Mouse (Mus musculus) right cerebral cortex, postnatal 4 days (tissue): ENCODE results near the gene Pax5.

Experiments used
- DNase-seq: peaks from one replicate; pipeline ENCODE4 v3.0.0-alpha.2; 2022

Gene Pax5

DNA sequence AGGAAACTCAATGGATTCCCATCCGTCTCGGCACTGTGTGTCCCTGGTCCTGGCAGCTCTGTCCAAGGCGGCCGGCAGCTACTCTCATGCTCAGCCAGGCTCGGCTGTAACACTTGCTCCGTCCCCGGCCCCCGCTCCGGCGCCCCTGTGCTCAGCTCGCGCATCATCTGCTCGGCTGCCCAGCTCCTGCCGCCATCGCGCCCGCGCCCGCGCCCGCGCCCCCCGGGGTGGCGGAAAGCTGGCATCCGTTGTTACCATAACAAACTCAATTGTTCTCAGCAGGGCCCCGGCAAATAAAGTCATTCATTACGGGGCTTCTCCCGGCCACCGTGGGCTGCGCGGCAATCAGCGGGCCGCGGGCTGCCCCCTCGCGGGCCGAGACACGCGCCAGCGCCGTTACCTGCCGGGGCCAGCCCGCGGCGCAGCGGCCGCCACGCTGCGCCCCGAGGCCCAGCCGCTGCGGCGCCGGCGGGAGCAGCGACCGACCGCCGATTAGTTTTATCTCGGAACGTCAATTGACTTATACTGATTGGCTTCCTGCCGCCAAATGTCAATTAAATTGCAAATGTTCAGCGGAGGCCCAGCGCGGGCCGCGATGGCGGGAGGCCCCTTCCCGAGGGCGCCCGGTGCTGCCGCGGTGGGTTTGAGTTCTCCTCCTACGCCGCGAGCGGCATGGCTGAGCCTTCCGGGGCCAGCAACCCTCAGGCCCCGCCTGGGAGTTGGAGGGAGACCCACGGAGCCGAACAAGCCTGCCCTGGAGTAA, 46.1 kb downstream of the Pax5 start:
- peak; percentile 47 for DNase-seq

DNA sequence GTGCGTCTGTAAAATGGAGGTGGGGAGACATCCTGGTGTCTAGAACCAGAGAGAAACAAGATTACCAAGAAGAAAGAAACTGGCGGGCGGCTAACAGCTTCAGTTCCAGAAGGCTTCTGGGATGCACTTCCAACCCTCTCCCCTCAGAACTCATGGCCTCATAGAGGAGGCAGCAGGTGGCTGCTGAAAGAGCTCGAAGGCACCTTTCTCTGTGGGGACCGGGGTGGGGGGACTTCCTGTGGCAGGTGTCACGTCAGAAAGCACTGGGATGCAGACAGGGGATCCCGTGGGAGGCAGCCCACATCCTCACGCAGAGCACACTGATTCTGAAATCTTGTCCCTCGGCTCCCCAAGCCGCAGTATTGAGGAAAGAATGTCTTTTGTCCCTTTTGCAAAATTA, 46.8 kb downstream of the Pax5 start:
- no peak for DNase-seq

DNA sequence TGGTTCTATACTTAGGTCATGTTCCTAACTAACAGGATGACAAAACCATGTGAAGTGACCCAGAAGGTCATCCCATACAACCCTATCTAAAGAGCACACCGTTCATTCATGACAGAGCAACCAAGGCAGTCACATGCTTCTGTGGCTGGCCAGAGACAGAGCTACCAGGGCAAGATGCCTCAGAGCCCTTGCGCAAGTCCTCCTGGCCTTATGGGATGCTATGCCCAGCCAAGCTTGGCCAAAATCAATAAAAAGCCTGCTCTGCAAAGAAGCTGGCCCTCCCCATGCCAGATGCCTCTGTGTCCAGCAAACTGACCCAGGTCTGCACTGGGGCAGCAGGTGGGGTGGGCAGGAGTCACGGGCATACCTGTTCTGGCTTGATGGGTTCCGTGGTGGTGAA, 65.1 kb downstream of the Pax5 start:
- no peak for DNase-seq

DNA sequence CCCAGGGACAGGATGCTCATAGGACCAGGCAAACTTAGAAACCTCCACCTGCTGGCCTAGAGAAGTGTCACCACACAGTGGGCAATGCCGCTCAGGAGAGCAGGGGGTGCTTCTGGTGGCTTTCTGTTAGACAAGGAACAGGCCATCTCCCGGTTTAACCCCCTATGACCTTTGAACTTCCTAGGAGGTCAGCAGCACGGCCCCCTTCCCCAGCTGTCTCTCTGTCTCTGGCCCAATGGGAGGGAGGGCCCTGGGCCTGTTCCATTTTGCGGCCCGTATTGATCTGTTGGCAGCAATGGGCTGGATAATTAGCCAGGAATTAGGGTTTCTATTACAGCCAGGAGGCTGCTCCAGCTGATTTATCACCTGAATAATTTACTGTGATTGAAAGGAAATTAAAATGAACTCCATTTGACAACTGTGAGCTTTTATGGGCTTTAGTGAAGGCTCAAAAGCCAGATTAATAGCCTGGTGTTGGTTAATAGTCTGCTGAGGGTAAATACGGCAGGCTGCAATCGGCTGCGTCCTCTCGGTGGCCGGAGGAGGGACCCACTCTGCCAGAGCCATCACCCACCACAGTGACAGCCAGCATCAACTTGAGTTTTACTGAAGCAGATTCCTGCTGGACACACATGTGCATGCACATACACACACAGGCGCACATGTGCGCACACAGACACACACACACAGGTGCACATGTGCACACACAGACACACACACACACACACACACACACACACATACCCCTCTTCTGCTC, 68.3 kb downstream of the Pax5 start:
- no peak for DNase-seq

DNA sequence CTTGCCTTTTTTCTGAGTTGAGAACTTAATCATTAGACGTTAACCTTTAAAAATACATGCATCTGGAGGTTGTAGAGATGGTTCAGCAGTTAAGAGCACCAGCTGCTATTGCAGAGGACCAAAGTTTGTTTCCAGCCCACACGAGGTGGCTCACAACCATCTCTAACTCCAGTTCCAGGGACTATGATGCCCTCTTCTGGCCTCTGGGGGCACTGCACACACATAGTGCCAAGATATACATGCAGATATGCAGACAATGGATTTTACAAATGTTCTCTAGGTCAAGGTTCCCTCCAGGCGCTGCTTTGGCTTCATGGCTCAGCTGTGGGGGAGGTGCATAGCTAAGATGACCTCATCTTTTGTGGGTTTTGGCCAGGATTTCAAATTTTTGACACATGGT, 74.7 kb downstream of the Pax5 start:
- no peak for DNase-seq

DNA sequence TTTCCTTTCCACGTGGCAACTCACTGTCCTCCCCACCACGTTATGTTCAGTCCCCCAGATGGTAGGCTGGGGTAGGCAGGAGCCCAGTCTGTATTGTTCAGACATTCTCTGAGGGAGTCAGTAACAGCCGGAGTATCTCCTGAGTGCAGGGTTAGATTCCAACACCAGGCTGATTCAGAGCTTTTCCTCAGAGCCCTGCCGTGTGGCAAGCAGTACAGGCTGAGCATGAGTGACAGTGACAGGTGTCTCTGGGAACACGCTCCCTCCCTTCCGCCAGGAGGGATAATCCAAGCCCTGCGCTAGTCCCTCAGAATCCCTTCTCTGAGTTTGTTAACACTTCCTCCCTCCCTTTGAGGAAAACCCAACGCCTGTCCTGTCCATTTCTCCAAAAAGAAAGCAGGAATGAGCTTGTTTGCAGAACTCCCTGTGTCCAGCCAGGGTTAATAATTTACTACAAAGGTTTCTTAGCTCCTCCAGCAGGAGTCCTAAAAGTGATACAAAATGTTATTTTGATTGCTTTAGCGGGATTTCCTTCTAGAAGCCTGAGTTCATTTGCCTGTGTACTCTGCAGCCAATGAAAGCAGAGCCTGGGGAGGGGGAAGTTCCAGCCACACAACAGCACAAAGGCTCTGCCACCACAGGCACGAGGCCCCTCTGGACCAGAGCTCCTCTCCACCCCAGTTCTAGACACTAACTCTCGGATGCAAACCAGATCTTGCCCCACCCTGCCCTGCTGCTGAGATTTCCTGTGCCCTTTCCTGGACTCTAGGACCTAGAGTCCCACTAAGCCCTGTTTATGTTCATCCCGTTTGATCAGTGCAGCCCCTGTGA, 76.4 kb downstream of the Pax5 start:
- no peak for DNase-seq

DNA sequence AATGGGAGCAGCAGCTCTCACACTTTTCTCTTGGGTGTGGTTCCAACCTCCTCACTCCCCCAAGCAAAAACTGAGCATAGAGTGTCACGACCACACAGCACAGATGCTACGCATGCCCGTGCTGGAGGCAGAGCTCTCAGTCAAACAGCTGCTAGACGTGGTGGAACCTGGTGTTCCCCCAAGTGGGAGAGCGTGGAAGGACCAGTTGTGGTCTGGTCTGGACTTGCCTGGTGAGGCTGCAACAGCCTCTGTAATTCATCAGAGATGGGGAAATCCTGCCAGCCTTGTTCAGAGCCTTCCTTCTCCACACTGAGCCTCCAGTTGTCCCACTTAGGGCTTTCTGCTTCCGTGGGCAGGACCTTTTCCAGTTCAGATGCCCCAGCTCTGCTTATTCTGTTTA, 80.2 kb downstream of the Pax5 start:
- no peak for DNase-seq

DNA sequence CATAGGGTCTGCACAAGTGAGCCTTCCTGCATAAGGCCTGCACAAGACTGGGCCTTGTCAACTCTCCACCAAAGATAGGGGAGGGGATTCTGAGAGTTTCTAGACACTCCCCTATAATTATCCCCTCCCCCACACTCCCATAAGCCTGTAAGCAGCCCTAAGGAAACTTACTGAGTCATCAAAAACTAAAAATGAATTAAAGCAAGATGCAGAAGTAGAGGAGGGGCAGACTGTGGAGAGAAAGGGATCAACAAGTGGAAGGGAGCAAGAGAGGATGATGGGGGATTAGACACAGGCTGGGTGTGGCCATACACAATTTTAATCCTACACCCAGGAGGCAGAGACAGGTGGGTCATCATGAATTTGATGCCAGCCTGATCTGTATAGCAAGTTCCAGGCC, 82.4 kb downstream of the Pax5 start:
- no peak for DNase-seq

DNA sequence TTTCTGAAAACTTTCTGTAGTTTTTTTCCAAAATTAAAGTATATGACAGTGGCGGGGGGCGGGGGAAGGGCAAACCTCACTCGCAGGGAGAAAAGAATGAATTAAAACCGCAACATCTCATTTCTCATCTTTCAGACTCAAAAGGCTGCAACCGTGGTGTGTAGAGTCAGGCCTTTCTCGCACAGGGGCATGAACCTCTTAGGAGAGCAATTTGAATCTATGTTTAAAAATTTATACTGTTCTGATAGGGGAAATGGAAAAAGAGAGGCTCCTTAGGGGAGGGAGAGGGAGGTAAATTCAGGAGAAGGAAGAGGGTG, 85.2 kb downstream of the Pax5 start:
- DNase-seq: no peak

DNA sequence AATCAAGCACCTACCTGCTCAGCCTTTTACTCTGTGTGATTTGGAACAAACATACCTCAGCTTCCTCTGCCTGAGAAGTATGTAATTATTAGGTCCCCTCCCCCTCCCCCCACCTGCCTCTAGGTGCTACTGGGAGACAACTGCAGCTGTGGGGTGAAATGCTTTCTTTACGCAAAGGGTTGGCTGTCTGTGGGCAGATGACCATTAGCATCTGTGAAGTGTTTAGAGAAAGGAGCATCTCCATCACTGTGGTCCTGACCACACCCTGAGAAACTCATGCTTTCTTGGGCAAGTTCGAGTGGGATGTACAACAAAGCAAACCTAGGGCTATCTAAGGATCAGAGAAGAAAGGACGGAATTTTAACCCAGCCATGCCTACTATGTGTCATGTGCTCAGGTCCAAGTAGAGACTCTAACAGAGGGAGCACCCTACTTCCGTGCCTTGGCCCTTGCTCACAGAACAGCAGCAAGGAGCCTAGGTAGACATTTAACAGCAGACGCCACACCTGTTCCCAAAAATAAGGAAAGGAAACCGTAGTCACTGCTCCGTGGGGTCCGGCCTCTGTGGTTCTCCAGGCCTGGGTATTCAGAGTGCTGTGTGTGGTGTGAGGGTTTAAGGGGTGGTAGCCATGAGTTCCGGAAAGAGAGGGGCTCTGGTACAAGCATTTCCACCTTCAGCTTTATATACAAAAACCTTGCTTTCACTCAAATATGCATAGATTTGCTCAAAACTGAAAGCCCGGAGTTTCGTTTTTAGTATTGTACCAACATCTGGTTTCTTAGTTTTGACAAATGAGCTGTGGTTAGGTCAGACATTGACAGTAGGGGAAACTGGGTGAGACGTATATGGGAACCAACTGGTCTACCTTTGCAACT, 85.8 kb downstream of the Pax5 start:
- no peak for DNase-seq

DNA sequence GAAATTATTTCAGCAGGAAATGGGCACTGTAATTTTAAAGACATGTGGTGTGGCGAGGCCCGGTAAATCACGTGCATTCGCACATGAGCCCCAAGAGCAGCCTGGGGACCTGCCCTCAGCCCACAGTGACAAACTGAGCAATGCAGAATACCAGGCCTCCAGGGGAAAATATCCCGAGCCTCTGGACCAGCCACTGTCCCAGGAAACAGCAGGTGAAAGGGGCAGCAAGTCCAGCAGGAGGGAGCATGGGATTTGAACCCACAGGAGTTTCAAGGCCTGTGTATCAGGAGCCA, 86.9 kb downstream of the Pax5 start:
- DNase-seq: no peak

DNA sequence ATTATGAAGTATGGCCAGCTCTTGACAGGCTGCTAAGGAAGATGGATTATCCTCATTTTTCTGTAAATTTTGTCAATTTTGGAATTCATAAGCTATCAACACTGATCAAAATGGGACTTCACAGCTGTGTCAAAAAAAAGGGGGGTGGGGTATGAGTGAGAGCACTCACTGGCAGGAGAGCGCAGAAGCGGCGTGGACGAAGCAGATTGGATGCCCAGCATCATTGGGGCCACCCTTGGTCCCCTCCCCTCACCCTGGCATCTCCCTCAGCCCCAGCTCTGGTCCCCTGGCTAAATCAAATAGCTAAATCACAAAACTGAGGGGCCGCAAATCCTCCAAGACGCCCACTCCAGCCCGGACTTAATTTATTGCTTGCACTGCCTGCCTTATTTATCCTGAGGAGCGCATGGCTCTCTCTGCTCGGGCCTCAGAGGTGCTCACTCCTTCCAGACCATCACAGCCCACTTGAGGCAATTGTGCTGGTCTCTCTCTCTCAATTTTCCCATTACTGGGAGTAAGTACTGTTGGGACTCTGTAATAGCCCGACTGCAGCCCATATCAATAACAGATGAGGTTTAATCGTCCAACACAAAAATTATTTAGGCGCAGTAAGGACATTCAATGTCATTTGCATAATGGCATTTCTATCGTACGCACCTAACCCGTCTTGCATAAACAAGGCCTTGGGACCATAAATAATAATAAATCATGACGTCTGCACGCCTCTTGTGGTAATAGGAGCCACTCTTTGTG, 87.4 kb downstream of the Pax5 start:
- DNase-seq: no peak

DNA sequence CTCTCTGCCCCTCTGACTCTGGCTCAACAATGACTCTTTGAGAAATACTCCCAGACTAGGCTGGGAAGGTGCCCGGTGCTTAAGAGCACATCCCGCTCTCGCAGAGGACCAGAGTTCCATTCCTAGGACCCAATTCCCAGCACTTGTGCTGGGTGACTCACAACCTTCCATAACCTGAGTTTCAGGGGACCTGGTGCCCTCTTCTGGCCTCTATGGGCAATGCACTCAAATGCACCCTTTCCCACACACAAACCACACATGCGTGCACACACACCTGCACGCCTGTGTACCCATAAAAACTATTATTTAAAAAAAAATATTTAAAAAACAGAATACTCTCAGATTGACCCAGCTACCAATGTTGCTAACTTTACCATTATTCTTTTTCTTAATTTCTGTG, 90.0 kb downstream of the Pax5 start:
- no peak for DNase-seq

DNA sequence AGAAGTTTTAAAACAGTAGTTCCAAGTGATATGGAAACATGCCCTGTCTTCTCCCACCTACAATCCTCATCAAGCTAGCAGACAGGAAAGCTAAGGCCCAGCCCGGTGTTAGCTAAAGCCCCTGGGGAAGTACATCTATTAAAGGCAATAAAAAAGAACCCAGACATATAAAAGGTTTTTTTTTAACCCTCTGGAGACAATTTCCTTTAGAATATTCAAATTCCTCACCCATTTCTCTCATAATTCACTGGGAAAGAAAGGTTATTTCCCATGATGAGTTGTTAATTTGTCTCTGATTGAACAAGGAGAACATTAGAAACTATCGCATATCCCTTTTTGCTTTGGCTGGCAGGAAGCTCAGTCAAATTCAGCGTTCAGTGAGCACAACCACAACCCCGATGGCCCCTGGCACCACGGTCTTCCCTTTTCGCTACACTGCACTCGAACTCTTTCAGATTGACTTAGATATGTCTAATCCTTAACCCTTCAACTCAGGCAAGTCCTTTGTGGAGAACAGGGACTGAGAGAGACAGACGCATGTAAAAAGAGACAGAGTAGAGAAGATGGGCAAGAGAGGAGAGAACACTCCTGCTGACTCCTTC, 96.1 kb downstream of the Pax5 start:
- no peak for DNase-seq

DNA sequence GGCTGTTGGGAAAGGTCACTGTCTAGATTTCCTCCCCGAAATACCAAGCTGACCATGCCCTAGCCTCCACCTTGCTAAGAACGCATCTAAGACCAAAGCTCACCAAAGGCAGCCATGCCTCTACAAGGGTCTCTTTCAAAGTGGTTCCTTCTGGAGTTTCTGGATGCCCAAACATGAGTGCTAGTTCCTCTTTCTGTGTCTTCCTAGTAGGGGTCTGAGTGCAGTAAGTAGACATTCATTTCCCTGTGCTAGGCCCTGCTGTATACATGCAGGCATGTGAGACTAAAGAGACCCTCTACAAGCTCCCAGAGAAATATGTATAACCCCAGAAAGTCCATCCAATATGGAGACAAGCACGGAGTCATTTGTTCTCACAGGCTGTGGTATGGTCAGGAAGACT, 97.9 kb downstream of the Pax5 start:
- DNase-seq: no peak

DNA sequence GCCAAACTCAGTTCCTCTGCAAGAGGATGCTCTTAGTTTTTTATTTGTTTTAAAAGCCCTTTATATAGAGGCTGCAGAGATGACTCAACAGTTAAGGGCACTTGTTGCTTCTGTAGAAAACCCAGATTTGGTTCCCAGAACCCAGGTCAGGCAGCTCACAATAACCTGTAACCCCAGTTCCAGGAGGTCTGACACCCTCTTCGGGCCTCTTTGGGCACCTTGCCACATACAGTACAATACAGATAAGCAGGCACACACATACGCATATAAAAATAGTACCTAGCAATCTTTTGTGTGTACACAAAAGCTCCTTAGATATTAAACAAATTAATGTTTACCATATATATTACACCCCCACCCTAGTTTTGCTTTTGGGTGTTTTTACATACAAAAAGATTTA, 104.8 kb downstream of the Pax5 start:
- DNase-seq: no peak

DNA sequence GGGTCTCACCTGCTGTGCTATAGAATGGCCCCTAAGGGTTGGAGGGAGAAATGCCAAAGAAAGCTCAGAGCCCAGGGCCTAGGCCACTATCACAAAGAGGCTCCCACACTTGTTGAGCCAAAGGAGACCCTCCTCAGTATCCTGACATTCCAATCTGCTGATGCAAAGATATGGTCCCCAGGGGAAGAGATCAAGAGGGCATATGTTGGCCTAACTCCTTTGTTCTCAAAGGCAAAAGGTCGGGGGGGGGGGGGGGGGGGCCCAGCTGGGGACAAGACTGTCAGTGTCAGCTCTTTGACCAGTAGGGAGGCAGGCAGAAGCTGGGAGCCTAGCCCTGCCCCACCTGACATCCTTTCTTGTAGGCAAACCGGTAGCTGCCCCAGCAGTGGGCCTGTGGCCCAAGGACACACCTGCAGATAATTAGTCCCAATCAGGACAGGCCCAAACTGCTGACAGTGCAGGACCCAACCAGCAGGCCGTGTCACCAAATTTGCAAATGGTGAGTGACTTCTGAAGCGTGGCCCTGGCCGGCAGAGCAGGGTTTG, 108.0 kb downstream of the Pax5 start:
- no peak for DNase-seq

DNA sequence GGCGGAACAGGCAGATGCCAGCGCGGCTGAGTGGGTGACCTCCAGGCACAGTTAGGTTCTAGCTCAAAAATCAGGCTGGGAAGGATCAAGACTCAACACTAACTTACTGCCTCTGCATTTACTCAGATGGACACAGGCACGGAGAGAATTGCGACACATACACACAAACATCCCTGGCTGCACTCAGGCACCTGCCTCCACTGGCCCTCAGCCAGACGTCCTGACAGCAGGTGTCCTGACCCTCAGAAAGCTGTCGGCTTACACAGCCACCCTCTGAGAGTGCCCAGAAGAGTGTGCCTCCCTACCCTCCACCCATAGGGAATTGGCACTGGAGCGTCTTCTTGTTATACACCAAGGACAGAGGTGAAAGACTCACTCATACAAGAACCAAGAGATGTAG, 108.9 kb downstream of the Pax5 start:
- DNase-seq: no peak

DNA sequence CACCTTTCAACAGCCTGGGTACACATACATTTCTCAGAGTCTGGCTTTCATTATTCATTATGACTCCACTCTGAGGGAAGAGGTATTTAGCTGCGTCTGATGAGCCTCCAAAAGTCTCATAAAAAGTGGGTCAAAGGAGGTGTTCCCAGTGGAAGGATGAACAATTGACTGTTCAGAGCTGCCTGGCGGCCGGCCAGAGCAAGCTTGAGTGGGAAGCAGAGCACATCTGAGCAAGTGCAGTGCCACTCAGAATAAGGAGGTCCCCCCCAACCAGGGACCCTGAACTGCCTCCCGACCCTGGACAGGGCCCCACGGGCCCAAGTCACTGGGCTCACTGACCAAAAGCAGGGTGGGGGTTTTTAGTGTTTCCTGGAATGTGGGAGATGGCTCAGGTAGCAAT, 109.4 kb downstream of the Pax5 start:
- peak; percentile 44 for DNase-seq

DNA sequence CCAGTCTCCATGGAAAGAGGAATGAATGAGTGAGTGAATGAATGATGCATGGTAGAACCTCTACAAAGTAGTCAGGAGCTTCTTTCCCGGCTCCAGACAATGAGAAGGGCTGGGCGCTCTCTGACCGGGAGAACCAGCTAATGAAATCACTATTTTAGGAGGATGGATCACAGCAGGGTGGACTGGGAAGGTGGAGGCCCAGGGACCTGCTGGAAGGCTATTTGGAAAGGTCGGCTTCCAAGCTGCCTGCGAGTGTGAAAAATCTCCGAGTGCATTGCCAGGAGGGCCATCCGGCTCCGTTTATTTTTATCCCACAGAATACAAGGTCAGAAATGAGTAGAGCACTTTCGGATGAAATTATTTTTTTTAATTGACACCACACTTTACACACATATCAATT, 112.3 kb downstream of the Pax5 start:
- DNase-seq: no peak

DNA sequence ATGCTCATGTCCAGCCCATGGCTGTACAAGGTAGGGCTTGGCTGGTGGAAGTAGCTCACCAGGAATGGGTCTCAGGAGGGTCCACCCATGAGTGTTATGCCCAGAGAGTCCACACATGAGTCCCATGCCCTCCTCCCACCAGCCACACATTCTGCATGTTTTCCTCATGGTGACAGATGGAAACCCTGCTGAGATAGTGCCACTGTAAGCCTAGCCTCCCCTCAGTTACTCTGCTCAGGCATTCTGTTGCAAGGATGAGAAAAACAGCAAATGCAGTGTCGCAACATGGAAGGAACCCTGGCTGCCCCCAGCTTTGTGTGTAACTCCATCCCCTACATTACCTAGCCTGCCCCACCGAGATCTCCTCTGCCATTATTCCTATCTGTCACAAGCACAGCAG, 117.2 kb downstream of the Pax5 start:
- no peak for DNase-seq

DNA sequence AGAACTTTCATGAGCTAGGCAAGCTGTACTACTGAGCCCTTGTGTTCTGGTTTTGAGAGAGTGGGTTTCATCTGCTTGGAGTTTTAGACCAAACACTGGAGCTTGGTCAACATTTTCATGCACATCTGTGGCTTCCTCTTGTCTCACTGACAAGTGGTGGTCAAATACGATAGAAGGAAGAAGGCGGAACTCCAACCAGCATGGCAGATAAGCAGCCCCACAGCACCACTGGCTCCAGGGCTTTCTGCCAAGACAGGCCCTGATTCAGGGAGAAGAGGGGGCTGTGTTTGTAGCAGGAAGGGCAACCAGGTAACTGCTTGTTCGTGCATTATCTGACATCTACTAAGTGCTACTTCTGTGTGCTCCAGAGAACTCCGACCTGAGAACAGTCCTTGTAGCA, 127.6 kb downstream of the Pax5 start:
- DNase-seq: no peak
